Mouse (Mus musculus) bone marrow macrophage, adult 2 months (primary cell): ENCODE data around the gene Rpl37a. TPM values are rescaled to one million over a fixed set of nuclear protein-coding genes. Genes with fewer than 3 reads are reported as not detected.

ENCODE experiments used
- H3K27ac ChIP-seq: 2 replicates; pipeline ENCODE4 v1.5.1; 2012; ENCODE audit warnings: low read depth, low read length; ENCODE audit not compliant: insufficient read depth
- H3K4me1 ChIP-seq: 2 replicates; pipeline ENCODE4 v1.6.1; 2012; ENCODE audit warnings: low read length; ENCODE audit not compliant: control insufficient read depth, insufficient read depth
- H3K4me3 ChIP-seq: 2 replicates; pipeline ENCODE4 v1.5.1; 2012; ENCODE audit warnings: mild to moderate bottlenecking, low read length, moderate library complexity; ENCODE audit not compliant: insufficient read depth
- CTCF ChIP-seq: IDR thresholded peaks from 2 replicates; pipeline ENCODE4 v1.5.1; 2012; ENCODE audit warnings: low read depth, mild to moderate bottlenecking, low read length, moderate library complexity
- POLR2A ChIP-seq: IDR thresholded peaks from 2 replicates; pipeline ENCODE4 v1.6.1; 2012; ENCODE audit warnings: mild to moderate bottlenecking, low read depth, low read length, borderline replicate concordance
- polyA plus RNA-seq: library from polyadenylated mRNA; stranded (reverse); fragments of >200 nt; gene quantifications from 2 replicates; pipeline ENCODE4 v1.2.4, GENCODE M21; 2012; ENCODE audit not compliant: missing spikeins, insufficient read depth, insufficient read length

Rpl37a gene
- polyA plus RNA-seq, 1 experiment, result 676 TPM

DNA sequence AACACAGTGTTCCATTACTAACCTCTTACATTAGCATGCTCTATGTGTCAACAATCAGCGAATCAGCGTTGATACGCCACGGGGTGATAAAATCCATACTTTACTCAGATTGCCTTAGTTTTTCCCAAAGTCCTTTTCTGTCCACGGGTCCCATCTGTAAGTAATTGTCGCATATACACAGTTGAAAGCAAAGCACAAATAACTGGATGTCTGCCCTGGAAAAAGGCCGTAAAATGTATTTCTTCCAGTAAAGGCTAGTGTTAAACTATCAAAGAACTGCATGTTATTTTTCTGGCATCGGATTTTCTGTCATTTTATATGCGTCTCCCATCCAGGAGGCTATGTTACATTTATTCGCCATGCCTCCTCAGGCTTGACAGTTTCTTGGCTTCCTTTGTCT, 19.0 kb downstream of the Rpl37a start:
- TF ChIP-seq POLR2A (no peak), CTCF (no peak)
- H3K4me3 ChIP-seq, result no peak overlapping the region
- no peaks in the 10 kb centered on the region for H3K4me1 ChIP-seq
- no peak overlapping the region for H3K27ac ChIP-seq

DNA sequence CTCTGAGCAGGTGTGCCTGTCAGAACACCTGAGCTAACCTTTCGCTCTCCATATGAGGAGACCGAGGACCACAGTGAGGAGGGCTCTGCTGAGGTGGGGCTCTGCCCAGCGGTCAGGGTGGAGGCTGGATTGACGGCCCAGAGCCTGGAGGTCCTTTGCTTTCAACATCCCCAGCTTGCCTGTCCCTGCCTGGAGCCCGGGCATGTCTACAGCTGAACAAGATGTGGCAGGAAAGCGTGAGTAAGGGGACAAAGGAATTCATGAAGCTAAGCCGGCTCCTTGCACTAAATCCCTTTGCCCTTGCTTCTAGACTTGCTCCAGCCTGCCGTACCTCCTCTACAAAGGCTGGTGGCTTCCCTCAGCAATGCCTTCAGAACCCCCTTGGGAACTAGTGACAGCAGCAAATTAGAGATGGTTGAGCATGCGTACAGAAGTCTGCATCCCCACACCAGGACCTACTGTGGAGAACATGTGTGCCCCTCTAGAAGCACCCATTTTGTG, 22.2 kb downstream of the Rpl37a start:
- peaks cover 6% of the 10 kb centered on the region for H3K4me1 ChIP-seq
- TF ChIP-seq CTCF (no peak), POLR2A (no peak)
- no peak overlapping the region for H3K4me3 ChIP-seq
- no peak overlapping the region for H3K27ac ChIP-seq

DNA sequence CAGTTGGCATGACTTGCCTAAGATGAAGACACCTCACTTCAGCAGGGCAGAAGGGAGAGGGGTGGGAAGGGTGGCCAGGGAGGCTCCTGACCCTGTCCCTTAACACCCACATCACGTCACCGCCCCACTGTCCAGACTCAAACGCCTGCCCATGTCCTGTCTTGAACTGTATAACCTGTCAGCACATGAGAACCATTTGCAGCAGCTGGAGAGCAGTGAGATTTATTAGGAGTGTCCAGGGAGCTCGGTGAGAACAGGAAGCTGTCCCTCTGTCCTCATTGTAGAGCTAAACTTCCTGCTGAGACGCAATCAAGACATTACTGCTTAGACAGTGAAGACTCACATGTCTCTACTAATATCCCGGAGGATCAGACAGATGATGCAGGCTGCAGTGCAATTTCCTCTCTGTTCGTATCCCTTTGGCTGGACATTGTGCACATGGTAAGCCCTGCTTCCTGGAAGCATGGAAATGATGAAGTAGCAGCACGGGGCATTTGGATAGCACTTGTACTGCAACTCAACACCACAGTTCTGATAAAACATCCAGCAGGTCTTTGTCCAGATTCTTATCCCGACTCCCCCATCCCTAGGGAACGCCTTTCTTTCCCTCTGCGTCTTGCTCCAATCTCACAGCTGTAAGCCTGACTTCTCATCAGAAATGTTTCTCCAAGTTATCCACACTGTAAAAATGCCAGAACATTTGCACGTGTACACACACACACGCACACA, 25.5 kb downstream of the Rpl37a start:
- Histone ChIP-seq H3K27ac (no peak overlapping the region), H3K4me1 (peaks cover 6% of the 10 kb centered on the region), H3K4me3 (no peak overlapping the region)
- TF ChIP-seq CTCF (no peak), POLR2A (no peak)

DNA sequence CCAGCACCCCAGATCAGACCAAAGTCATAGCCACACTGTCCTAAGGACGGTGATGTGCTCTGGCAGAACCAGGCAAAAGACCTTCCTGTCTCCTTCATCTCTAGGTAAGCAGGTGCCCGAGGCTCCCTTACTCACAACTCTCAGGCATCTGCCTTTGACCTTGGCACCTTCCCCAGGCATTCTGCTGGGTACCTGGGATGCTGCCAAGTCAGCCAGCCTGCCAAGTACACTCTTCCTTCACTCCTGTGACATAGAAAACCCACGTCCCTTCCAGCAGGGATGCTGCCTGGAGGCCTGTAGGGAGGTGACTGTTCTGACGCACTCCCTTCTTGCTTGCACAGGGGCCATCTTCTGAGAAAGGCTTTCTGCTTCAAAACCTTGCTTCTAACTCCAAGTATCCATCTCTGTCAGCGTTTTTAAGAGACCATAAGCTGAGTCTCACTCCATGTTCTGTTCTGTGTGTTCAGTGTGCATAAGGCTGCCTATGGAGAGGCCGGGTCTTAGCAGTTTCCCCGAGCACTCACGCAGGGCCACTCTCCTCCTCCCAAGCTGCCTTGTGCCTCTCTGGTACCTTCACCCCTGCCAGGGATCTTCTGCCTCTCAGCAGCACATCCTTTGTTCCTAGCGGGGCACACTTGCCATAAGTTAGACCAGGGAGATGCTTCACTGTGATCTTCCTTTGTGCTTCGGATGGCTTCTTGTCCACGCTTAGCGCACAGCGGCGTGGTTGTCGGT, 28.0 kb downstream of the Rpl37a start:
- Histone ChIP-seq H3K27ac (no peak overlapping the region), H3K4me1 (peaks cover 6% of the 10 kb centered on the region), H3K4me3 (no peak overlapping the region)
- TF ChIP-seq POLR2A (no peak), CTCF (no peak)

DNA sequence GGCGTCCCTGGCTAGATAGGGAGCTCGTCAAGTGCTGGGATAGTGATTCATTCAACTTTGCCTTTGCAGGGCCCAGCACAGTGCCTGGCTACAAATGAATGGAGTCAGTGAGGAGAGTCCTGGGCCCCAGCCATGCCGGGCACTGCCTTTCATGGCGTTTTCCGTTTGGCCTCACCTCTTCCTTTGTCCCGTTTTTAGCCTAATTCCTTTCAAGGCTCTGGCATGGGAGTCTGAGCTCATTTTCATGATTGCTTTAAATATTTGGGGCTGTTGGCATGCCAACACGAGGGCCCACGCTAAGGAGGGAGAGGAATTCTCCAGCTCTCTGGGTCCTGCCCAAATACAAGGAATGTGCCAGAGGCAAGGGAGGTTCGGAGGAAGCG, 28.6 kb downstream of the Rpl37a start:
- Histone ChIP-seq H3K27ac (no peak overlapping the region), H3K4me1 (peaks cover 6% of the 10 kb centered on the region)
- TF ChIP-seq POLR2A (no peak), CTCF (no peak)

DNA sequence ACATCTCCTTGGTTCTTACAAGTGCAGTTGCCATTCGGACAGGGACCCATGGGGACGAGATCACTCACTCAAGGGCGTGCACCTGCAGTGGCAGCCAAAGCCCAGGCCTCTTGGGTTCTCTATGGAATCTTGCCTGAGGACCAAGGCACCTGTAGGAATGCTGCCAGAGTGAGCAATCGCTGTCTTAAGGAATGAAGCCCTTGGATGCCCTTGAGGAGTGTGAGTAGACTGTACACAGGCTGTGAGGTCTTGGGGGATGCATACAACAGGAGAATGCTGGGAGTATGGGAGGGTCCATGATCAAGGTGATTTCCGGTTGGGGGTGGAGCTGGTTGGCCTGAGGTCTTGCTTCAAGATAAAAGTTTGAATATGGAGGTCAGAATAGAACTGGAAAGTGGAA, 30.3 kb downstream of the Rpl37a start:
- H3K4me1 ChIP-seq, result peaks cover 6% of the 10 kb centered on the region
- H3K27ac ChIP-seq, result no peak overlapping the region
- TF ChIP-seq CTCF (no peak), POLR2A (no peak)
- H3K4me3 ChIP-seq, result no peak overlapping the region

More for the DNA sequence above, 28.6 kb downstream of the Rpl37a start:
- no peak overlapping the region for H3K4me3 ChIP-seq

DNA sequence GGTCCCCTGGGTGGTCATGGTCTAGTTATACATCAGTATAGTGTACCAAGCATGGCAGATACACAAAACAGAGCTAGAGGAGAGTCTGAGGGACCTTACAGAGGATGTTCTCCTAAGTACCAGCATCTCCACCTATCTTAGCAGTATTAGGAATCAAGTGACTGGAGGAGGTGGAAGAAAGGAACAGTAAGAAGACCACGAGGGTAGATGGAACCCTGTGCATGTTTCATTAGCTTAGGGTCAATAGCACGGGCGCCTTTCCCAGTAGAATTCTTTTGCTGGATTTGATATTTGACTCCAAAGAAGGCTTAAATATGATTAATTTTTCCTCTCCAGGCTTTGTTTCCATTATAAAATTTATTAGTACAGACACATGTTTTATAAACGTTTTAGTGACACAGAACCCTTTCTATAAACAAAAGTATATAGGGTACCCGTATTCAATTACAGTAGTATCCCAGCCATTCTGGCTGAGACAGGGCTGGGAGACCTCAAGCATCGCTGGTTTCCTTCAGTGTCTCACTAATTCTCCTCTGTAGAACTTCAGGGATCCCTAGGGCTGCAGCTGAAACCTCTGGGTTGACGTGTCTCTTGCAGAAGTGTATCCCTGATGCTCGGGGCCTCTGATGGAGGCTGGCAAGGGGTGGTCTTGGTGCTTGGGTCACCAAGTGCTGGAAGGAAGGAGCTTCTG, 33.9 kb downstream of the Rpl37a start:
- H3K27ac ChIP-seq, result no peak overlapping the region
- no peaks in the 10 kb centered on the region for H3K4me1 ChIP-seq
- TF ChIP-seq CTCF (no peak), POLR2A (no peak)
- H3K4me3 ChIP-seq, result no peak overlapping the region

DNA sequence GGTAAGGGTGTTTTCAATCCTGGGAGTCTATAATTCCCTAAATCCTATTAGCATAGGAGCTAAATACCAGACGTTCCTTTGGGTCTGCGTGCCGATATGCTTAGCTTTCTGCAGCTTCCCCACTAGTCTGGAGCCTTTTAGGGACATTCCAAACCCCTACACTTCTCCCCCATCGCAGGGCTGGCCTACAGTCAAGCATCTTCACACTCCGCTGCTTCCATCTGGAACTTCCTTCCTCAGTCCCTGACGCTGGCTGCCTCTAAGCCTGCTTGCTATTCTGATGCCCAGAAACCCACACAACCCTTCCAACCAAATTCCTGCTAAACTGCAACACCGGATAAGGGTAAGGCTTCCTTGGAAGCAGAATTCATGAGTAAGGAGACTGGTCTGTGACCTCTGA, 35.3 kb downstream of the Rpl37a start:
- H3K4me3 ChIP-seq, result no peak overlapping the region
- TF ChIP-seq POLR2A, result no peak
- no peak for TF ChIP-seq CTCF
- no peak overlapping the region for H3K27ac ChIP-seq
- H3K4me1 ChIP-seq, result no peaks in the 10 kb centered on the region

DNA sequence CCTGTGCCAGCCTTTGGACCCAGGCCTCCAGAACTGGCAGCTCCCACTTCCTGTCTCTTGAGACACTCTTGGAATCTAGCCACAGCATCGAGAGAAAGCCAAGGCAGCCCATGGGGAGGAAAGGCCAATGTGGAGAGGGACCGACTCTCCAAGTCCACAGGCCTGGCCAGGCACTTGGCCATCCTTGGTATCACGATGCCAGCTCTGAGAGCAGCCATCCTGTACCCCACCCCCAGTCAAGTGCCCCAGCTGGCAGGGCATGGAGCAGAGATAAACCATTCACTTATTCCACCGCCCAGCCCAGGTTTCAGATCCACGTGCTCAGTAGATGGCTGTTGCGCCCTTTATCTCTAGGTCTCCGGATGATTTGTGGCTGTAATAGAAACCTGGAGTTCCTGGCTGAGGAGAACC, 40.3 kb downstream of the Rpl37a start:
- no peak for TF ChIP-seq CTCF
- TF ChIP-seq POLR2A, result no peak
- H3K4me1 ChIP-seq, result no peaks in the 10 kb centered on the region
- H3K4me3 ChIP-seq, result no peak overlapping the region
- no peak overlapping the region for H3K27ac ChIP-seq

DNA sequence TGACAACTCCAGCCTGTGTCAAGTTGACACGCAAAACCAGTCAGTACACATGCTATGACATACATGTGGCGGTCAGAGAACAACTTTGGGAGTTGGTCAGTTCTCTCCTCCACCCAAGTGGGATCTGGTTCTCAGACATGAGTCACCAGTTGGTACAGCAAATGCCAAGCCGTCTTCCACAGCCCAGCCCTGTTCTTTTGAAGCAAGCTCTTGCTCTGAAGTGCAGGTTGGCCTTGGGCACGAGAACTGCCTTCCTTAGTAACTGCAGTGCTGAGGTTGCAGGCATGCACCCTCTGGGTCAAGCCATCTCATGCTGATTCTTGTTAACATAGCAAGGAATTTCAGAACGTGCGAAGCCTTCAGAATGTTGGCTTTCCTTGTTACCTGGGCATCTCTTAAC, 42.1 kb downstream of the Rpl37a start:
- Histone ChIP-seq H3K27ac (no peak overlapping the region), H3K4me3 (no peak overlapping the region), H3K4me1 (no peaks in the 10 kb centered on the region)
- TF ChIP-seq CTCF, result no peak
- no peak for TF ChIP-seq POLR2A
